Mouse (Mus musculus): ENCODE data around the gene Hps1. TPM values are rescaled to one million over a fixed set of nuclear protein-coding genes. Genes with fewer than 3 reads are reported as not detected.

The Hps1 gene
- polyA plus RNA-seq, 1 experiment from 2014 or later = 5.3 TPM

- Histone ChIP-seq H3K4me2 (ENCODE audit: low read depth, low read length) (peak within 1 kb of the TSS; percentile 72), H3K9ac (replicated peaks) (peak within 1 kb of the TSS; percentile 64), H3K36me3 (replicated peaks; ENCODE audit: insufficient read depth, low read length) (no peaks in the 10 kb centered on the region), H3K27me3 (ENCODE audit: insufficient read depth, low read length) (no peaks in the 10 kb centered on the region), H3K9me3 (ENCODE audit: low read length) (no peaks in the 10 kb centered on the region), H3K27ac (ENCODE audit: low read depth) (peak within 1 kb of the TSS; percentile 88), H3K4me3 (ENCODE audit: low read depth, low read length) (peak within 1 kb of the TSS; percentile 43), H3K4me1 (ENCODE audit: insufficient read depth) (peaks cover 16% of the 10 kb centered on the region; the same call in 1 of the 2 replicates)
- TF ChIP-seq EP300 (IDR thresholded peaks at IDR 0.05; ENCODE audit: low read depth) = no peak
- no peak for TF ChIP-seq CTCF (IDR thresholded peaks at IDR 0.05; ENCODE audit: low read depth)
- peak; percentile 86 for ATAC-seq
- DNase-seq = peak; percentile 83
- WGBS (ENCODE audit: insufficient replicate concordance) = 8% methylated on average over 22 of the region's 22 CpGs
Observed at GRCm38 (mm10) chr19:42752363-42752931, 27.3 kb downstream of the Hps1 start, which contains the start of gene Pyroxd2. TSS of gene Pyroxd2 (minus strand) at chr19:42752775.

GRCm38 (mm10) chr19:42750196-42750595 is 29.6 kb downstream of the Hps1 start:
- Histone ChIP-seq H3K4me2 (ENCODE audit: low read depth, low read length) (no peak overlapping the region), H3K36me3 (replicated peaks; ENCODE audit: insufficient read depth, low read length) (no peaks in the 10 kb centered on the region), H3K27me3 (ENCODE audit: insufficient read depth, low read length) (no peaks in the 10 kb centered on the region), H3K4me1 (ENCODE audit: insufficient read depth) (peaks cover 14% of the 10 kb centered on the region; the same call in 1 of the 2 replicates), H3K9me3 (ENCODE audit: low read length) (no peaks in the 10 kb centered on the region), H3K9ac (replicated peaks) (no peak overlapping the region), H3K4me3 (ENCODE audit: low read depth, low read length) (no peak overlapping the region), H3K27ac (ENCODE audit: low read depth) (no peak overlapping the region)
- DNase-seq (no peak), ATAC-seq (no peak)
- TF ChIP-seq EP300 (IDR thresholded peaks at IDR 0.05; ENCODE audit: low read depth) (no peak), CTCF (IDR thresholded peaks at IDR 0.05; ENCODE audit: low read depth) (no peak)
- WGBS (ENCODE audit: insufficient replicate concordance) = 70% methylated on average over 11 of the region's 11 CpGs

- H3K4me1 ChIP-seq (ENCODE audit: insufficient read depth) = peaks cover 9% of the 10 kb centered on the region
- H3K27me3 ChIP-seq (ENCODE audit: insufficient read depth, low read length) = no peaks in the 10 kb centered on the region
- H3K4me3 ChIP-seq (ENCODE audit: low read depth, low read length) = no peak overlapping the region
- no peak overlapping the region for H3K9ac ChIP-seq (replicated peaks)
- WGBS (ENCODE audit: insufficient replicate concordance) = 74% methylated on average over 8 of the region's 8 CpGs
- DNase-seq (no peak), ATAC-seq (no peak)
- no peak for TF ChIP-seq EP300 (IDR thresholded peaks at IDR 0.05; ENCODE audit: low read depth)
- no peak for TF ChIP-seq CTCF (IDR thresholded peaks at IDR 0.05; ENCODE audit: low read depth)
- H3K36me3 ChIP-seq (replicated peaks; ENCODE audit: insufficient read depth, low read length) = no peaks in the 10 kb centered on the region
- no peaks in the 10 kb centered on the region for H3K9me3 ChIP-seq (ENCODE audit: low read length)
- H3K4me2 ChIP-seq (ENCODE audit: low read depth, low read length) = no peak overlapping the region
- no peak overlapping the region for H3K27ac ChIP-seq (ENCODE audit: low read depth)
Observed at GRCm38 (mm10) chr19:42746702-42747101, 33.1 kb downstream of the Hps1 start.

- Histone ChIP-seq H3K9ac (replicated peaks) (no peak overlapping the region), H3K4me1 (ENCODE audit: insufficient read depth) (peaks cover 6% of the 10 kb centered on the region), H3K4me3 (ENCODE audit: low read depth, low read length) (no peak overlapping the region), H3K27ac (ENCODE audit: low read depth) (no peak overlapping the region), H3K36me3 (replicated peaks; ENCODE audit: insufficient read depth, low read length) (no peaks in the 10 kb centered on the region), H3K4me2 (ENCODE audit: low read depth, low read length) (peak overlapping the region; percentile 18; the same call in 1 of the 2 replicates), H3K9me3 (ENCODE audit: low read length) (no peaks in the 10 kb centered on the region), H3K27me3 (ENCODE audit: insufficient read depth, low read length) (no peaks in the 10 kb centered on the region)
- ATAC-seq (no peak), DNase-seq (no peak)
- TF ChIP-seq CTCF (IDR thresholded peaks at IDR 0.05; ENCODE audit: low read depth) (no peak), EP300 (IDR thresholded peaks at IDR 0.05; ENCODE audit: low read depth) (no peak)
- WGBS (ENCODE audit: insufficient replicate concordance) = 48% methylated on average over 4 of the region's 4 CpGs
Observed at GRCm38 (mm10) chr19:42745869-42746224, 33.9 kb downstream of the Hps1 start.

- TF ChIP-seq CTCF (IDR thresholded peaks at IDR 0.05; ENCODE audit: low read depth) (no peak), EP300 (IDR thresholded peaks at IDR 0.05; ENCODE audit: low read depth) (0 out of 2 replicates have a peak, but pooled peaks have one; percentile 53)
- no peak for DNase-seq
- peak overlapping the region; percentile 27; the same call in 1 of the 2 replicates for H3K4me2 ChIP-seq (ENCODE audit: low read depth, low read length)
- ATAC-seq = no peak
- H3K9me3 ChIP-seq (ENCODE audit: low read length) = no peaks in the 10 kb centered on the region
- peak overlapping the region; percentile 11; the same call in 1 of the 2 replicates for H3K27ac ChIP-seq (ENCODE audit: low read depth)
- H3K4me3 ChIP-seq (ENCODE audit: low read depth, low read length) = no peak overlapping the region
- H3K9ac ChIP-seq (replicated peaks) = no peak overlapping the region
- peaks cover 6% of the 10 kb centered on the region for H3K4me1 ChIP-seq (ENCODE audit: insufficient read depth)
- WGBS (ENCODE audit: insufficient replicate concordance) = 48% methylated on average over 9 of the region's 9 CpGs
- no peaks in the 10 kb centered on the region for H3K27me3 ChIP-seq (ENCODE audit: insufficient read depth, low read length)
- H3K36me3 ChIP-seq (replicated peaks; ENCODE audit: insufficient read depth, low read length) = no peaks in the 10 kb centered on the region
Observed at GRCm38 (mm10) chr19:42745084-42745868, 34.5 kb downstream of the Hps1 start.

GRCm38 (mm10) chr19:42744162-42744586 is 35.6 kb downstream of the Hps1 start:
- H3K4me3 ChIP-seq (ENCODE audit: low read depth, low read length) = no peak overlapping the region
- H3K9me3 ChIP-seq (ENCODE audit: low read length) = no peaks in the 10 kb centered on the region
- DNase-seq = peak; percentile 59
- no peaks in the 10 kb centered on the region for H3K36me3 ChIP-seq (replicated peaks; ENCODE audit: insufficient read depth, low read length)
- no peaks in the 10 kb centered on the region for H3K27me3 ChIP-seq (ENCODE audit: insufficient read depth, low read length)
- TF ChIP-seq CTCF (IDR thresholded peaks at IDR 0.05; ENCODE audit: low read depth) (peak; percentile 83), EP300 (IDR thresholded peaks at IDR 0.05; ENCODE audit: low read depth) (no peak)
- H3K4me1 ChIP-seq (ENCODE audit: insufficient read depth) = peaks cover 9% of the 10 kb centered on the region
- H3K9ac ChIP-seq (replicated peaks) = no peak overlapping the region
- peak; percentile 58 for ATAC-seq
- WGBS (ENCODE audit: insufficient replicate concordance) = 6% methylated on average over 4 of the region's 4 CpGs
- peak overlapping the region; percentile 27; the same call in 1 of the 2 replicates for H3K4me2 ChIP-seq (ENCODE audit: low read depth, low read length)
- peak overlapping the region; percentile 11; the same call in 1 of the 2 replicates for H3K27ac ChIP-seq (ENCODE audit: low read depth)
